Mouse (Mus musculus): Measurements from ENCODE around the gene Pskh1. TPM values are rescaled to one million over a fixed set of nuclear protein-coding genes. Genes with fewer than 3 reads are reported as not detected.

The Pskh1 gene
- total RNA-seq, 2 experiments from 2014 or later: 6.6 to 8.7 TPM

DNA sequence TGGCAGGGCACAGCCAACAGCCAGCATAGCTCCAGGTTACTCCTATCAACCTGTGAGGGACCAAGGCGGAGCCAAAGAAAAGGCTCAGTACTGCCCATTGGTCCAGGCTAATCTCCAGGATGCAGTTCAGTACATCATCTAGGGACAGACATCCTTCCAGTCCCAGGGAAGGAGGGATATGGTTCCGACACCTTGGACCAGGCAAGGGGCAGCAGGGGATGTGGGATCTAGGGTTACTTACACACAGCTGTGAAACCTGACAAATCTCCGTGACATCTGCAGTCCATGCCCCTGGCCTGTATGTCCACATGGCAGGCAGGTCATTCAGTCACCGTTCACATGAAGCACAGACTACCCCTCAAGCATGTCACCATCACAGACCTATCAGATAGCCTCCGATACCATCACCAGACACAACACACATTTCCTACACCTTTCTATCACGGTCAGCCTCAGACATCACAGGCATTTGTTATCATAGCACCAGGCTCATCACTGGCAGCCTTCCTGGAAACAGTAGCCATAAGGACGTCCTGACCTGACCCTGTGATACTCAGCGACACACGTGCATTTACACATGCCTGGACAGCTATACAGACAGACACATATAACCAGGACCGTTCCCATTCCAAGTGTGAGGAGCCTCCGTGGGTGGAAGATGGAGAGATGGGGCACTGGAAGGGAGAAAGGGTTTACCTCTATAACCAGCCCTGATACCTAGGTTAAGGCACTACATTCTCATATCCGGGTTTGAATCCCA, 64.4 kb downstream of the Pskh1 start:
- intact Hi-C loops (cut with DNase I): no loop called here

DNA sequence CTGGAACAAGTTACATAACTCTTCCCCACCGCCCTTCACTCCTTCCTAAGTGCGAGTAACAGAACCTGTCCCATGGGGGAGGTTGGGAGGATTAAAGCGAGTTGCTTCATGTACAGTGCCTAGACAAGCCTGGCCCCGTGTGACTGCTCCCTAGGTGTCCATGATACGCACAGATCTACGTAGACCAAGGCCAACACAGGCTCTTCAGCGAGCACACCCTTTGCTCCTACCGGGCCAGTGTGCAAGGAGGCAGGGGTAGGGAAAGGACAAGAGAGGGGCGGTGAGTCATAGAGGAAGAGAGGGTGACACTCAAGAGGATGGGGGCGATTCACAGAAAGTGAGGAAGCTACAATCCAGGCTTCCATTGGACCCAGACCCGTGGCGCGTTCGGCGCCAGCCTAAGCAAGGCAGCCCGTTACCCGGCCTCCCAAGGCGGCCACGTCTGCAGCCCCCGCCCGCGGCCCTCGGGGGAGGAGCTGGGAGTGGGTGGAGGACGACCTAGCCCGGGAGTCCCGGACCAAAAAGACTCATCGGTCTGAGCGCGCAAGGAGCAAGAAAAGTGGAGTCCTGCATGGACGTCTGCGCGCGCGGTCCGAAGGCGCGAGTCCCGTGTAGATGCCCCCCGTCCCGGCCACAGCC, 65.1 kb downstream of the Pskh1 start:
- peak overlapping the region; percentile 70 for H3K4me3 ChIP-seq
- DNase-seq (ENCODE audit: extremely low spot score in 1 of 2, low spot score in 2 of 2): no peak
- no peak for TF ChIP-seq CTCF (IDR thresholded peaks at IDR 0.05)
- H3K27ac ChIP-seq: peak overlapping the region; percentile 83
- intact Hi-C loops (cut with DNase I): no loop called here

More for the DNA sequence above, 64.4 kb downstream of the Pskh1 start:
- Histone ChIP-seq H3K27ac (no peak overlapping the region; the same call in 1 of the 2 replicates), H3K4me3 (peak overlapping the region; percentile 70)
- no peak for DNase-seq (ENCODE audit: extremely low spot score in 1 of 2, low spot score in 2 of 2)
- no peak for TF ChIP-seq CTCF (IDR thresholded peaks at IDR 0.05)

DNA sequence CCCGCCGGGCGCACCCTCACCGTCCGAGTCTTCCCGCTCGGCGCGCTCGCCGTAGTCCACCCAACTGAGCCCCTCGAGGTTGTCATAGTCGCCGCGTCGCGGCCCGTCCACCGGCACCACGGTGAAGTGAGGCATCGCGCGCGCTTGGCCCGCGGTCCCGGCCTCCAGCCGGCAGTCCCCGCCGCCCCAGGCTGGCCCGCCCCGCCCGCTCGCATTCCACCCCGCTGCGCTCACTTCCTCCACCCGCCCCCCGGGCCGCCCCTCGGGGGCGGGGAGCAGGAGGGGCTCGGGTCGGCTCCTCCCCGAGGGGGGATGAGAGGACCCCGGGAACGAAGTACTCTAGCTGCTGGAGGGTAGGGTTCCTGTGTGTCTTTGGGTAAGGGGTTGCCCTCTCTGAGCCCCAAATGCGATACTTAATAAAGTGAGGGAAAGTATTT, 65.7 kb downstream of the Pskh1 start, which contains the start of gene Slc12a4:
Gene Slc12a4, minus strand, starts transcription at position 193 of the 437 bp plus-strand sequence.
- peak within 1 kb of the TSS; percentile 70 for H3K4me3 ChIP-seq
- H3K27ac ChIP-seq: peak within 1 kb of the TSS; percentile 83
- no peak for TF ChIP-seq CTCF (IDR thresholded peaks at IDR 0.05)
- intact Hi-C loops (cut with DNase I): no loop called here
- peak; percentile 33 to 55 for DNase-seq (ENCODE audit: extremely low spot score in 1 of 2, low spot score in 2 of 2)

DNA sequence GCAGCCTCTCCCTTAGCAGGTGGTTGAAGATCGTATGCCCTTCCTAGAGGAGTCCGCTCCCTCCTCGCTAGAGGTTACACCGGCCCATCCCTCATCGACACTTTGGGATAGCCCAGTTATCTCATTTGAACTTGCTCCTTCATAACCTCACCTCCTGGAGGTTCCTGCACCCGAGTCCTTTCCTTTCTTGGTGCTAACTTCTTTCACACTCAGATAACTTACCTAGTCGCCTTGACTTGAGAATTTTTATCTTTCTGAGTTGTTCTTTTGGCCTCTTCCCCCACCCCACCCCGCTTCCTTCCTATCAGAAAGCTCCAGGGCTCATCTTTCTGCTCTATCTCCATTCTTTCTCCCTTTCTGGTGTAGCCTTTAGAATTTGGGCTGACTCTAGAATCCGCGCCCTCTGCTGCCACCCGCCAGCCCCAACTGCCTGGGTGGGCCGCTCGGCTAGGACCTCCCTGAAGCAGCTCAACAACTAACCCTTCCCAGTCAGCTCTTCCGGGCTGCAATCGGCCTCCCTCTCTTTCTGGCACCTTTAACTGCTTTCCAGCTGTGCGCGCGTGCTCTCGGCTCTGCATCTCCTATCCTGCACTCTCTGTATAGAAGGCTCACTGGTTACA, 66.6 kb downstream of the Pskh1 start:
- TF ChIP-seq CTCF (IDR thresholded peaks at IDR 0.05): no peak
- H3K4me3 ChIP-seq: peak overlapping the region; percentile 70
- intact Hi-C loops (cut with DNase I): no loop called here
- no peak overlapping the region for H3K27ac ChIP-seq
- DNase-seq (ENCODE audit: extremely low spot score in 1 of 2, low spot score in 2 of 2): no peak

DNA sequence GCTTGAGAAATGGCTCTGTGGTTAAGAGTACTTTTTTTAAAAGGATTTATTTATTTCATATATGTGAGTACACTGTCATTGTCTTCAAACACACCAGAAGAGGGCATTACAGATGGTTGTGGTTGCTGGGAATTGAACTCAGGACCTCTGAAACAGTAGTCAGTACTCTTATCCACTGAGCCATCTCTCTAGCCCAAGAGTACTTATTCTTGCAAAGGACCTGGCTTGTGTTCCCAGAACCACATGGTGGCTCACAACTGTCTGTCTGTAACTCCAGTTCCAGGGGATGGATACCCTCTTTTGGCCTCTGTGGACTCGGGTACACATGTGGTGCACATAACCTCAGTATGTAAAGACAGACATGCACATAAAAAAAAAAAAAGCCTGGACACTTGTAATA, 69.1 kb downstream of the Pskh1 start:
- intact Hi-C loops (cut with DNase I): no loop called here
- TF ChIP-seq CTCF (IDR thresholded peaks at IDR 0.05): no peak
- no peak for DNase-seq (ENCODE audit: extremely low spot score in 1 of 2, low spot score in 2 of 2)
- H3K27ac ChIP-seq: no peak overlapping the region
- no peak overlapping the region for H3K4me3 ChIP-seq

DNA sequence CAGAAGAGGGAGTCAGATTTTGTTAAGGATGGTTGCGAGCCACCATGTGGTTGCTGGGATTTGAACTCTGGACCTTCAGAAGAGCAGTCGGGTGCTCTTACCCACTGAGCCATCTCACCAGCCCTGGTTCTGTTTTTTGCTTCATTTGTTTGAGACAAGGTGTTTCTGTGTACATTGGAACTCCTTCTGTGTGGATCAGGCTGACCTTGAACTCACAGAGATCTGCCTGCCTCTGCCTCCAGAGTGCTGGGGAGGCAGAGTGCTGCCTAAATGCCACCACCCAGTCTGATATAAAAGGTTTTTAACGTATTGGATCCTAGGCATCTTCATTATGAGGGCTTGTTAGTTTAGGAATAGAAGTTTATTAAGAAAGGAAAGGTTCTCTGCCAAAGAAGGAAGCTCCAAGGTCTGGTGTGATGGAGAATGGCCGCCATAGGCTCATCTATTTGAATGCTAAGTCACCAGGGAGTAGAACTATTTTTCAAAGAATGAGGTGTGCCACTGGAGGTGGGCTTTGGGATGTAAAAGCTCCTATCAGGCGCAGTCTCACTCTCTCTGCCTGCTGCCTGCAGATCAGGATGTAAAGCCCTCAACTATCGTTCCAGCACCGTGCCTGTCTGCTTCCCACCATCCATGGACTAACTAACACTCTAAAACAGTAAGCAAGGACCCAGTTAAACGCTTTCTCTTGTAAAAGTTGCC, 70.9 kb downstream of the Pskh1 start:
- no peak overlapping the region for H3K4me3 ChIP-seq
- intact Hi-C loops (cut with DNase I): no loop called here
- TF ChIP-seq CTCF (IDR thresholded peaks at IDR 0.05): no peak
- no peak overlapping the region for H3K27ac ChIP-seq
- DNase-seq (ENCODE audit: extremely low spot score in 1 of 2, low spot score in 2 of 2): no peak

DNA sequence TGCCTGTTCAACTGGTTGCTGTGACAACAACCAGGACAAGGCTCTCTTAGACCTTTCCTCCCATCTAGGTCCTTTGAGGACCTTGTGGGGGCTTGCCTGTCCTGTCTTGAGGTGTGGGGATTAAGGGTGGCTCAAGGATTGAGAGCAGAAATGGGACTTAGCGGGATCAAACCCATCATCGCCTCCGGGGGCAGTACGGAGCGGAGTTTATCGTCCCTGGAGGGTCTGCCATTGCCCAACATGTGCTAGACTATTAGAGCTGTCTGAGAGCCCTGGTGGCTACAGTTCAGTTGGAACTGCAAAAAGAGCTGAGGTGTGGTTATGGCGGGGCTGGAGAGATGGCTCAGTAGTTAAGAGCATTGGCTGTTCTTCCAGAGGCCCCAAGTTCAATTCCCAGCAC, 75.1 kb downstream of the Pskh1 start:
- Histone ChIP-seq H3K27ac (no peak overlapping the region), H3K4me3 (no peak overlapping the region)
- TF ChIP-seq CTCF (IDR thresholded peaks at IDR 0.05): no peak
- DNase-seq (ENCODE audit: extremely low spot score in 1 of 2, low spot score in 2 of 2): no peak
- intact Hi-C loops (cut with DNase I): no loop called here

DNA sequence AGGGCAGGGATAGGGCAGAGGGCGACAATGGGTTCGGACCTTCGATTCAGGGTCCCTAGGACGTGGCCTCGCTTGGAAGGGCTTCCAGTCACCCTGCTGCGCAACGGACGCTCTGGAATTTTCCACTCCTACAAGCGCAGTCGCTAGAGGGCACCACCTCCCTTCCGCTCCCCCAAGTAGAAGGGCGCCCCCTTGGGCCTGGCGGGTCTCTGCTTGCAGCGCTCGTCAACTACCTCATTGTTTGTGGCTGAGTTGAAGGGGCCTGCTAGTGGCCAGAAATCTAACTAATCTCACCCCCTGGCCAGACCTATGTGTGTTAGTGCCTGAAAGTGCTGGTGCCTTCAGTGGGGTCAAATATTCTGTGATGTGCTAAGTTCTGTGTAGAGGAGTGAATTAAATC, 79.1 kb downstream of the Pskh1 start, which contains the start of gene Dpep3:
Gene Dpep3, minus strand, starts transcription at position 105 of the 400 bp plus-strand sequence.
- H3K27ac ChIP-seq: no peak within 1 kb of the TSS
- intact Hi-C loops (cut with DNase I): no loop called here
- no peak; the same call in 1 of the 2 replicates for TF ChIP-seq CTCF (IDR thresholded peaks at IDR 0.05)
- H3K4me3 ChIP-seq: no peak within 1 kb of the TSS
- DNase-seq (ENCODE audit: extremely low spot score in 1 of 2, low spot score in 2 of 2): no peak

DNA sequence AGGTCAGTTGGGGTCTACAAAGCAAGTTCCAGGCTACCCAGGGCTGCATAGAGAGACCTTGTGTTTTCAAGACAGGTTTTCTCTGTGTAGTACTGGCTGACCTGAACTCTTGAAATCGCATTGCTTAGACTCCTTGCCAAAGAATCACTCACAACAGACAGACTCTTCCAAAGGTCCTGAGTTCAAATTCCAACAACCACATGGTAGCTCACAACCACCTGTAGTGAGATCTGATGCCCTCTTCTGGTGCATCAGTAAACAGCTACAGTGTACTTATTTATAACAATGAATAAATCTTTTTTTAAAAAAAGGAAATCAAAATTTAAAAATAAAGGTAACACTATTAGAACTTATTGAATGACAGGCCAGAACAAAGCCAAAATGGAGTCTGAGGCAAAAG, 80.9 kb downstream of the Pskh1 start:
- intact Hi-C loops (cut with DNase I): no loop called here
- TF ChIP-seq CTCF (IDR thresholded peaks at IDR 0.05): peak; percentile 27
- H3K27ac ChIP-seq: no peak overlapping the region
- no peak overlapping the region for H3K4me3 ChIP-seq
- DNase-seq (ENCODE audit: extremely low spot score in 1 of 2, low spot score in 2 of 2): no peak

Small RNA genes lying within 50 kb of the gene (microRNA-seq; reads per million reads assigned to microRNA genes)
- 0.72 to 0.73 reads per million in 2 experiments for gene Mir7074

Other genes with a start within 250 kb of the Pskh1 start
- gene Carmil2, start 214.2 kb upstream of the Pskh1 start, total RNA-seq (2021): 10 to 100 TPM; 60.4 to 65.0 TPM
- 10 to 100 TPM; 51.7 to 56.6 TPM for gene Acd, start 199.3 kb upstream of the Pskh1 start, total RNA-seq (2021)
- gene Pard6a, start 199.3 kb upstream of the Pskh1 start, total RNA-seq (2021): 10 to 100 TPM; 43.0 to 47.2 TPM
- gene 4933405L10Rik, start 192.8 kb upstream of the Pskh1 start, total RNA-seq (2021): under 1 TPM in 1 of 2 experiments, not detected in 1; 0.29 TPM
- 10 to 100 TPM in 1 of 2 experiments, 1 to 10 TPM in 1; 9.6 to 10.6 TPM for gene Enkd1, start 192.2 kb upstream of the Pskh1 start, total RNA-seq (2021)
- 10 to 100 TPM; 21.0 to 26.0 TPM for gene Gfod2, start 141.8 kb upstream of the Pskh1 start, total RNA-seq (2021)
- gene Ranbp10, start 73.1 kb upstream of the Pskh1 start, total RNA-seq (2021): 10 to 100 TPM; 23.7 to 25.2 TPM
- under 1 TPM in 1 of 2 experiments, not detected in 1; 0.44 TPM for gene Tsnaxip1, start 72.7 kb upstream of the Pskh1 start, total RNA-seq (2021)
- gene Cenpt, start 47.2 kb upstream of the Pskh1 start, total RNA-seq (2021): 10 to 100 TPM; 16.8 to 17.6 TPM
- gene Thap11, start 45.3 kb upstream of the Pskh1 start, total RNA-seq (2021): 10 to 100 TPM; 38.1 to 41.0 TPM
- gene Nutf2, start 39.9 kb upstream of the Pskh1 start, total RNA-seq (2021): 10 to 100 TPM; 29.4 to 32.8 TPM
- 10 to 100 TPM; 64.4 to 68.5 TPM for gene Edc4, start 19.6 kb upstream of the Pskh1 start, total RNA-seq (2021)
- 1 to 10 TPM; 3.5 to 3.7 TPM for gene Nrn1l, start 6.9 kb upstream of the Pskh1 start, total RNA-seq (2021)
- 1 to 10 TPM; 1.5 to 2.6 TPM for gene Ctrl, start 33.4 kb downstream of the Pskh1 start, total RNA-seq (2021)
- gene Psmb10, start 38.0 kb downstream of the Pskh1 start, total RNA-seq (2021): 10 to 100 TPM; 90.3 to 91.9 TPM
- 10 to 100 TPM; 25.3 to 25.8 TPM for gene Lcat, start 42.9 kb downstream of the Pskh1 start, total RNA-seq (2021)
- 10 to 100 TPM; 18.2 to 19.8 TPM for gene Slc12a4, start 65.7 kb downstream of the Pskh1 start, total RNA-seq (2021)
- not detected for gene Dpep3, start 79.0 kb downstream of the Pskh1 start, total RNA-seq (2021)
- gene Dus2, start 90.9 kb downstream of the Pskh1 start, total RNA-seq (2021): 10 to 100 TPM; 19.7 to 21.9 TPM
- gene Dpep2nb, start 105.5 kb downstream of the Pskh1 start, total RNA-seq (2021): not detected
- 10 to 100 TPM; 14.1 to 14.9 TPM for gene Ddx28, start 111.4 kb downstream of the Pskh1 start, total RNA-seq (2021)
- gene Nfatc3, start 158.4 kb downstream of the Pskh1 start, total RNA-seq (2021): 10 to 100 TPM; 12.1 to 13.4 TPM
- gene Esrp2, start 236.5 kb downstream of the Pskh1 start, total RNA-seq (2021): under 1 TPM in 1 of 2 experiments, not detected in 1; 0.41 TPM
- 10 to 100 TPM; 24.4 to 24.8 TPM for gene Pla2g15, start 250.0 kb downstream of the Pskh1 start, total RNA-seq (2021)

Data from left cerebral cortex, adult 2 months (tissue).